Mouse (Mus musculus) bone marrow, adult 2 months (tissue): ENCODE results near the gene Megf11. TPM values are rescaled to one million over a fixed set of nuclear protein-coding genes. Genes with fewer than 3 reads are reported as not detected.

Source experiments
- H3K27ac ChIP-seq: fragments of 200-500 bp; 2 replicates; pipeline ENCODE4 v1.5.1; 2012; ENCODE audit warnings: low read depth, mild to moderate bottlenecking, control low read depth, inconsistent platforms, low read length; ENCODE audit not compliant: control insufficient read depth, poor library complexity, insufficient read depth
- H3K4me1 ChIP-seq: fragments of 200-500 bp; 2 replicates; pipeline ENCODE4 v1.6.1; 2011; ENCODE audit warnings: low read length; ENCODE audit not compliant: control insufficient read depth, insufficient read depth
- H3K4me3 ChIP-seq: fragments of 200-500 bp; replicated peaks from 2 replicates; pipeline ENCODE3; 2011; ENCODE audit warnings: mild to moderate bottlenecking, low read depth, low read length, control low read depth; ENCODE audit not compliant: control insufficient read depth
- CTCF ChIP-seq: fragments of 200-500 bp; IDR thresholded peaks from 2 replicates; pipeline ENCODE4 v1.5.1; 2011; ENCODE audit warnings: low read length, control low read depth; ENCODE audit not compliant: control insufficient read depth, insufficient read depth
- POLR2A ChIP-seq: fragments of 200-500 bp; IDR thresholded peaks from 2 replicates; pipeline ENCODE4 v1.6.1; 2011; ENCODE audit warnings: low read depth, mild to moderate bottlenecking, control low read depth, low read length, borderline replicate concordance; ENCODE audit not compliant: control insufficient read depth
- WGBS: fragments of 180-500 bp; shearing (Covaris S2); methylation state at CpG from one replicate; pipeline ENCODE4 v1.1.7; 2018; 5-methylcytosine and 5-hydroxymethylcytosine counted together
- polyA plus RNA-seq: library from polyadenylated mRNA; stranded (reverse); fragments of >200 nt; gene quantifications from 2 replicates; pipeline ENCODE4 v1.2.4, GENCODE M21; 2011; ENCODE audit warnings: low replicate concordance; ENCODE audit not compliant: missing spikeins, insufficient read depth, insufficient read length

Megf11 gene
- polyA plus RNA-seq, 1 experiment = not detected

- no peaks in the 10 kb centered on the region for H3K4me1 ChIP-seq
- TF ChIP-seq CTCF = no peak
- no peak for TF ChIP-seq POLR2A
Observed at GRCm38 (mm10) chr9:64466090-64466489, 80.7 kb downstream of the Megf11 start.

DNA sequence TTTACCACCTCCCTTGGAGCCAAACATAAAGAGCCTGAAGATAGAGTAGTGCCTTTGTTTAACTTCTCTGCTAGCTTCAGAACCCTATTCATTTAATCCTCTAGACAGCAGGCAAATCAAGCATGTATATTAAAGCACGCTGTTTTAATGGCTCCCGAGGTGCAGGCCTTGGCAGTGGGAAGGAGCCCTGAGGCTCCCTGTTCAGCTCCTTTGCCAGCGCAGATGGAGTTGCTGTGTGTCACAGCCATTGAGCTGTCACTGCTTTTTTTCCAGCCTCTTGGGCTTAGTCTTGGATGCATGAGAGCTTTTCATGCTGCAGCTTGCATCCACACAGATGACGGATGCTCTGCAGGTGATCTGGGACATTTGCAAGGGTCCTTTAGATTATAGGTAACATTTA is 81.1 kb downstream of the Megf11 start:
- no peak overlapping the region; the same call in 1 of the 2 replicates for H3K27ac ChIP-seq
- no peak for TF ChIP-seq CTCF
- no peak for TF ChIP-seq POLR2A
- no peak overlapping the region for H3K4me3 ChIP-seq
- no peaks in the 10 kb centered on the region for H3K4me1 ChIP-seq
- 83% methylated on average over 4 of the region's 4 CpGs for WGBS

More at GRCm38 (mm10) chr9:64466090-64466489, 80.7 kb downstream of the Megf11 start:
- H3K4me3 ChIP-seq = no peak overlapping the region
- 82% methylated on average over 8 of the region's 8 CpGs for WGBS
- no peak overlapping the region for H3K27ac ChIP-seq

DNA sequence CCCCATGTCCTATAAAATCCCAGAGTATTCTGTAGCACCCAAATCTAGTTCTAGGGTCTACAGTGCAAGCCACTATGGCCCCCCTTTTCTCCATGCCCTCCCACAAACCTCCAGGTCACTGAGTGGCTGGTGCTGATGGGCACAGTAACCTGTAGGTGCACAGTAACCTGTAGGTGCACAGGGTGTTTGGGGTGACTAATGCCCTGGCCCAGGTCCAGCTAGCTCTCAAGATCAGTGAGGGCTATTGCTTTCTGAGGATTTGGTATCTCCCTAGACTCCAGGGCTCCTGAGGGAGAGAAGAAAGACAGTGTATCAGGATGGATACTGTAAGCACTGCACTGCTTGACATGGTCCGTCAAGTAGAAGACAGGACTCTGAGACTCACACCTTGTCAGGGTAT is 85.4 kb downstream of the Megf11 start:
- Histone ChIP-seq H3K27ac (no peak overlapping the region), H3K4me3 (no peak overlapping the region), H3K4me1 (no peaks in the 10 kb centered on the region; the same call in 1 of the 2 replicates)
- TF ChIP-seq POLR2A (no peak), CTCF (no peak)
- WGBS = 89% methylated on average over 1 of the region's 1 CpGs

DNA sequence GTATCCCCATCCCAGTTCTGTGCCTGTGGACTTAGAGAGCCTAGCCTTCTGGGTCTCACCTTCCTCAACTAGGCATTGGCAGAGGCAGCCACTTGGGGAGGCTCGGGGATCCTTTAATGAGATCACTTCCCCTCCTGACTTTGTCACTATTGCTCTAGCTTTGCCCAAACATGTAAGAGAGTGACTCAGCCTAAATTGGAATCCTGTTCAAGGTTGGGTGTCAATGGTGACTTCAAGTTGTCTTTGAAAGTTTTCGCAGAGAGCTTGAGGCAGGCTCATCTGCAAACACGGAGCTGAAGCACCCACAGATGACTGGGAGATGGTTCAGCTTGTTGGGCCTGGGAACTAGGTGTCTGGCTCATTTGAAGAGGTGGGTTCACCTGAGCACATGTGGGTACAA is 85.9 kb downstream of the Megf11 start:
- H3K27ac ChIP-seq = no peak overlapping the region
- TF ChIP-seq CTCF = no peak
- no peak for TF ChIP-seq POLR2A
- 64% methylated on average over 3 of the region's 3 CpGs for WGBS
- no peaks in the 10 kb centered on the region; the same call in 1 of the 2 replicates for H3K4me1 ChIP-seq
- no peak overlapping the region for H3K4me3 ChIP-seq

DNA sequence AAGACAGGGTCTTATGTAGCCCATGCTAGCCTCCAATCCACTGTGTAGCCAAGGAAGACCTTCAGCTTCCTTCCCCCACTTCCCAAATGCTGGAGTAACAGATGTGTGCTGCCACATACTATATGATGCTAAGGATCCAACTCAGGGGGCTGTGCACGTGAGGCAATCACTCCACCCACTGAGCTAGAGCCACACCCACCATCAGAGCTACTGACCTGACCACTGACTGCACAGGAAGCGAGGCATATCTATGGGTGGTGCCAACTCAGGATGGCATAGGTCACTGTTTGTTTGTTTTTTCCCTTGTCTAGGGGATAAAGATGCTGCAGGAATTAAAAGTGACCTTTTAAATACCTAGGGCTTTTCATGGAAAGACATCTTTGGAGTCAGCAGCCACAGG is 86.7 kb downstream of the Megf11 start:
- Histone ChIP-seq H3K27ac (no peak overlapping the region), H3K4me3 (no peak overlapping the region), H3K4me1 (no peaks in the 10 kb centered on the region; the same call in 1 of the 2 replicates)
- TF ChIP-seq POLR2A = no peak
- TF ChIP-seq CTCF = no peak
- WGBS = 25% methylated on average over 2 of the region's 2 CpGs

- no peak for TF ChIP-seq CTCF
- TF ChIP-seq POLR2A = no peak
- 25% methylated on average over 6 of the region's 6 CpGs for WGBS
- H3K27ac ChIP-seq = no peak overlapping the region
- no peak overlapping the region for H3K4me3 ChIP-seq
- H3K4me1 ChIP-seq = no peaks in the 10 kb centered on the region; the same call in 1 of the 2 replicates
Observed at GRCm38 (mm10) chr9:64472743-64473142, 87.3 kb downstream of the Megf11 start.

- no peak for TF ChIP-seq POLR2A
- no peak for TF ChIP-seq CTCF
- no peak overlapping the region for H3K27ac ChIP-seq
- no peaks in the 10 kb centered on the region; the same call in 1 of the 2 replicates for H3K4me1 ChIP-seq
- H3K4me3 ChIP-seq = no peak overlapping the region
- 2% methylated on average over 2 of the region's 2 CpGs for WGBS
Observed at GRCm38 (mm10) chr9:64473170-64473569, 87.7 kb downstream of the Megf11 start.

DNA sequence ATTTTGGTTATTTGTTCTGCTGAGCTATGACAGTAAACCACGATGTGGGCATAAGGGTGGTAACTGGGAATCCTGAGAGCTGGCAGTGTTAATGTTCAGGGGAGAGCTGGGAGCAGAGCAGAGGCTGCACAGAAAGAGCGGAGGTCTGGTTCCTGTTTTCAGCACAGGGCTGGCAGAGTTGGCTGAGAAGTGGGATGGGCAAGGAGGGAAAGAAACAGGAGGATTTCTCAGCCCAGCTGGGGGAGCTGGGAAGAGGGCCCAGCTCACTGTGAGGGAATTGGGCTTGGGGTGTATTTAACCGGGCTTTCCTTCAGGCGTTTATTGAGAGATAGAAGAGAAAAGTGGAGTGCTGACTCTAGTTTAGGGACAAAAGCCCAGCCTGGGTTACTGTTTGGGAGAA is 88.3 kb downstream of the Megf11 start:
- Histone ChIP-seq H3K4me1 (no peaks in the 10 kb centered on the region; the same call in 1 of the 2 replicates), H3K4me3 (no peak overlapping the region), H3K27ac (no peak overlapping the region)
- TF ChIP-seq POLR2A (no peak), CTCF (no peak)
- whole genome bisulfite sequencing = 28% methylated on average over 4 of the region's 4 CpGs

- Histone ChIP-seq H3K4me3 (no peak overlapping the region), H3K27ac (no peak overlapping the region), H3K4me1 (no peaks in the 10 kb centered on the region; the same call in 1 of the 2 replicates)
- no peak for TF ChIP-seq CTCF
- TF ChIP-seq POLR2A = no peak
- WGBS = 54% methylated on average over 4 of the region's 4 CpGs
Observed at GRCm38 (mm10) chr9:64474142-64474541, 88.7 kb downstream of the Megf11 start.
